Mouse (Mus musculus) right cerebral cortex, postnatal 14 days (tissue): ENCODE data around the gene D630045J12Rik.

Experiments used
- DNase-seq: peaks from one replicate; pipeline ENCODE4 v3.0.0; 2022

Gene D630045J12Rik

GRCm38 (mm10) chr6:38241508-38241907, 12.3 kb downstream of the D630045J12Rik start:
- DNase-seq = no peak

GRCm38 (mm10) chr6:38240618-38241017, 13.2 kb downstream of the D630045J12Rik start:
- DNase-seq = no peak

GRCm38 (mm10) chr6:38238382-38238781, 15.4 kb downstream of the D630045J12Rik start:
- DNase-seq = no peak

- no peak for DNase-seq
Measured at GRCm38 (mm10) chr6:38235991-38236658, 17.7 kb downstream of the D630045J12Rik start.

- DNase-seq = no peak
Measured at GRCm38 (mm10) chr6:38233803-38234202, 20.0 kb downstream of the D630045J12Rik start.

- no peak for DNase-seq
Measured at GRCm38 (mm10) chr6:38232917-38233316, 20.9 kb downstream of the D630045J12Rik start.

GRCm38 (mm10) chr6:38231994-38232393, 21.8 kb downstream of the D630045J12Rik start:
- no peak for DNase-seq

GRCm38 (mm10) chr6:38224079-38224478, 29.7 kb downstream of the D630045J12Rik start:
- no peak for DNase-seq

GRCm38 (mm10) chr6:38219261-38219660, 34.5 kb downstream of the D630045J12Rik start:
- no peak for DNase-seq

- DNase-seq = no peak
Measured at GRCm38 (mm10) chr6:38215448-38216110, 38.2 kb downstream of the D630045J12Rik start.

GRCm38 (mm10) chr6:38207621-38208020, 46.2 kb downstream of the D630045J12Rik start:
- no peak for DNase-seq

- DNase-seq = no peak
Measured at GRCm38 (mm10) chr6:38206941-38207531, 46.8 kb downstream of the D630045J12Rik start.

- DNase-seq = no peak
Measured at GRCm38 (mm10) chr6:38205375-38205774, 48.4 kb downstream of the D630045J12Rik start.

- DNase-seq = no peak
Measured at GRCm38 (mm10) chr6:38203820-38204219, 50.0 kb downstream of the D630045J12Rik start.

- no peak for DNase-seq
Measured at GRCm38 (mm10) chr6:38202816-38203215, 51.0 kb downstream of the D630045J12Rik start.

- DNase-seq = no peak
Measured at GRCm38 (mm10) chr6:38201495-38201894, 52.3 kb downstream of the D630045J12Rik start.

GRCm38 (mm10) chr6:38199599-38199998, 54.2 kb downstream of the D630045J12Rik start:
- no peak for DNase-seq

- no peak for DNase-seq
Measured at GRCm38 (mm10) chr6:38198727-38199126, 55.1 kb downstream of the D630045J12Rik start.

- no peak for DNase-seq
Measured at GRCm38 (mm10) chr6:38196266-38197189, 57.3 kb downstream of the D630045J12Rik start.

GRCm38 (mm10) chr6:38195306-38195705, 58.5 kb downstream of the D630045J12Rik start:
- DNase-seq = no peak

GRCm38 (mm10) chr6:38194046-38194445, 59.8 kb downstream of the D630045J12Rik start:
- DNase-seq = no peak

GRCm38 (mm10) chr6:38192952-38193351, 60.9 kb downstream of the D630045J12Rik start:
- no peak for DNase-seq
